14 mouse cellular contexts compared by ENCODE assay signal in the genomic region with DNA sequence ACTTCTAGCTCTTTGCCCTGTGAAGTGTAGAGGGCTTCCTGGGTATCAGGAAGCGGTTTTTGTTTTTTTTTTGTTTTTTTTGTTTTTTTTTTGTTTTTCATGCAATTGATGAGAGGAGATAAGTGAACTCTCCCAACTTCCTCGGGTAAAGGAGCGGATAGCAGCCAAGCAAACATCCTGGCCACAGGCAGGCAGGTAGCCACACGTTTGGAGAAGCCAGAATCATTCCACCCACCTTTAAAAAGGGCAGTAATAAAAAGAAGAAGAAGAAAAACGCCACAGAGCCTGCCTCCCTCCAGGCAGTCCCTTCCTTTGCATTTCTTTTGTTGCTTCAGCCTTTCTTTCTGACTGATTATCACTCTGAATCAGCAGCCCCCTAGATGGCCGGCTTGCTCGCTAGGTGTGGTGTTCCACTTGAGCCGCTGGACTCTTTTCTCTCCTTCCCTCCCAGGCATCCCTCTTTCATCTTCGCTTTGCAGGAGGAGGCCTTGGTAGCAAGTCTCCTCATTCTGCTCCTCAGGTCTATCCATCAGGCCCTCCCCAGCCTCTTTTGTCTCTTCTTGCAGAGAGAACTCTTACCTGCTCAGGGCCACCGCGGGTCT.
DNase-seq lines count a peak whose midpoint lies in the region; ATAC-seq lines count a peak whose summit lies in the region.
"Had no signal": no experiment of that assay in that cellular context is flagged by ENCODE, and none has a peak within 500 bp of the region (broad histone marks: within the 10 kb centered on the region; RNA-seq: fewer than 3 reads in every experiment).

No protein-coding gene starts in this region.

- no peak for ATAC-seq in kidney, embryonic 15.5 days (replicated peaks; ENCODE audit: low FRiP score)
- no peak for ATAC-seq in hindbrain, embryonic 13.5 days (ENCODE audit: low FRiP score)
- ATAC-seq in midbrain, embryonic 15.5 days (replicated peaks): no peak

- 16% methylated on average over 11 of the region's 11 CpGs for WGBS in kidney, embryonic 15.5 days
- 9% methylated on average over 11 of the region's 11 CpGs for WGBS in hindbrain, embryonic 13.5 days
- 10% methylated on average over 11 of the region's 11 CpGs for WGBS in midbrain, embryonic 15.5 days

- no peak overlapping the region for H3K27ac ChIP-seq in kidney, embryonic 15.5 days
- H3K27ac ChIP-seq in hindbrain, embryonic 13.5 days: no peak overlapping the region
- H3K27ac ChIP-seq in midbrain, embryonic 15.5 days: no peak overlapping the region
- H3K27ac ChIP-seq: liver, embryonic 13.5 days had no signal

- H3K9me3 ChIP-seq in kidney, embryonic 15.5 days (replicated peaks): no peaks in the 10 kb centered on the region
- H3K9me3 ChIP-seq in hindbrain, embryonic 13.5 days: no peaks in the 10 kb centered on the region
- no peaks in the 10 kb centered on the region for H3K9me3 ChIP-seq in midbrain, embryonic 15.5 days
- H3K9me3 ChIP-seq: liver, embryonic 13.5 days had no signal

- peaks cover 11% of the 10 kb centered on the region for H3K4me1 ChIP-seq in kidney, embryonic 15.5 days
- H3K4me1 ChIP-seq in hindbrain, embryonic 13.5 days (replicated peaks): peaks cover 7% of the 10 kb centered on the region
- H3K4me1 ChIP-seq in midbrain, embryonic 15.5 days: no peaks in the 10 kb centered on the region; the same call in 1 of the 2 replicates
- H3K4me1 ChIP-seq: liver, embryonic 13.5 days had no signal

- DNase-seq in embryo, embryonic 10 days (ENCODE audit: low spot score): peak; percentile 34
- DNase-seq in embryo, embryonic 9.5 days (ENCODE audit: extremely low spot score): no peak
- no peak for DNase-seq in kidney, adult 18-20 months
- no peak for DNase-seq in spleen, adult 18-20 months
- no peak for DNase-seq in adrenal gland, postnatal 36 days
- DNase-seq: adrenal gland, adult 8-10 months; cerebellum, adult 11 months; kidney, adult 11 months; liver, embryonic 13.5 days; lung, postnatal 4 days; thymus, adult 18-20 months had no signal

- H3K36me3 ChIP-seq in kidney, embryonic 15.5 days: no peaks in the 10 kb centered on the region
- no peaks in the 10 kb centered on the region for H3K36me3 ChIP-seq in hindbrain, embryonic 13.5 days
- H3K36me3 ChIP-seq in midbrain, embryonic 15.5 days (replicated peaks): no peaks in the 10 kb centered on the region
- H3K36me3 ChIP-seq: liver, embryonic 13.5 days had no signal

- H3K4me2 ChIP-seq in kidney, embryonic 15.5 days: peak overlapping the region; percentile 28
- H3K4me2 ChIP-seq in hindbrain, embryonic 13.5 days: peak overlapping the region; percentile 26; the same call in 1 of the 2 replicates
- H3K4me2 ChIP-seq in midbrain, embryonic 15.5 days: peak overlapping the region; percentile 24
- H3K4me2 ChIP-seq: liver, embryonic 13.5 days had no signal

- H3K4me3 ChIP-seq in kidney, embryonic 15.5 days (replicated peaks): no peak overlapping the region
- H3K4me3 ChIP-seq in hindbrain, embryonic 13.5 days: no peak overlapping the region
- no peak overlapping the region for H3K4me3 ChIP-seq in midbrain, embryonic 15.5 days
- H3K4me3 ChIP-seq: liver, embryonic 13.5 days had no signal

- H3K27me3 ChIP-seq in kidney, embryonic 15.5 days: 0 out of 2 replicates have a peak, but pooled peaks cover 3% of the 10 kb centered on the region
- H3K27me3 ChIP-seq in hindbrain, embryonic 13.5 days: 0 out of 2 replicates have a peak, but pooled peaks cover 4% of the 10 kb centered on the region
- no peaks in the 10 kb centered on the region; the same call in 1 of the 2 replicates for H3K27me3 ChIP-seq in midbrain, embryonic 15.5 days (replicated peaks)
- H3K27me3 ChIP-seq: liver, embryonic 13.5 days had no signal

- no peak overlapping the region for H3K9ac ChIP-seq in kidney, embryonic 15.5 days
- no peak overlapping the region for H3K9ac ChIP-seq in hindbrain, embryonic 13.5 days
- no peak overlapping the region; the same call in 1 of the 2 replicates for H3K9ac ChIP-seq in midbrain, embryonic 15.5 days
- H3K9ac ChIP-seq: liver, embryonic 13.5 days had no signal
